Mouse (Mus musculus): ENCODE measurements around the gene Fancl. TPM values are rescaled to one million over a fixed set of nuclear protein-coding genes. Genes with fewer than 3 reads are reported as not detected.

Fancl gene
- total RNA-seq, 4 experiments from 2014 or later = 8.1 to 9.9 (median 8.8) TPM

- peak; percentile 8 to 24 for DNase-seq (ENCODE audit: low spot score in 2 of 2)
Observed at GRCm38 (mm10) chr11:26489761-26490466, 104.0 kb downstream of the Fancl start.

GRCm38 (mm10) chr11:26495951-26496350 lies 110.0 kb downstream of the Fancl start:
- DNase-seq (ENCODE audit: low spot score in 2 of 2) = no peak

- DNase-seq (ENCODE audit: low spot score in 2 of 2) = no peak
Observed at GRCm38 (mm10) chr11:26513683-26514082, 127.7 kb downstream of the Fancl start.

- DNase-seq (ENCODE audit: low spot score in 2 of 2) = no peak
Observed at GRCm38 (mm10) chr11:26516086-26516485, 130.2 kb downstream of the Fancl start.

- DNase-seq (ENCODE audit: low spot score in 2 of 2) = no peak
Observed at GRCm38 (mm10) chr11:26518991-26519390, 133.1 kb downstream of the Fancl start.

Other genes starting within 250 kb of the Fancl start
- 10 to 100 TPM in 3 of 4 experiments, 1 to 10 TPM in 1; 8.6 to 14.7 (median 11.3) TPM for gene 5730522E02Rik, start 175.4 kb upstream of the Fancl start, total RNA-seq (2022)
- not detected for gene Gm6899, start 207.1 kb downstream of the Fancl start, total RNA-seq (2022)
- 1 to 10 TPM; 2.5 to 4.6 (median 3.7) TPM for gene Vrk2, start 207.9 kb downstream of the Fancl start, total RNA-seq (2022)